9 mouse cellular contexts compared by ENCODE assay signal in the genomic region with DNA sequence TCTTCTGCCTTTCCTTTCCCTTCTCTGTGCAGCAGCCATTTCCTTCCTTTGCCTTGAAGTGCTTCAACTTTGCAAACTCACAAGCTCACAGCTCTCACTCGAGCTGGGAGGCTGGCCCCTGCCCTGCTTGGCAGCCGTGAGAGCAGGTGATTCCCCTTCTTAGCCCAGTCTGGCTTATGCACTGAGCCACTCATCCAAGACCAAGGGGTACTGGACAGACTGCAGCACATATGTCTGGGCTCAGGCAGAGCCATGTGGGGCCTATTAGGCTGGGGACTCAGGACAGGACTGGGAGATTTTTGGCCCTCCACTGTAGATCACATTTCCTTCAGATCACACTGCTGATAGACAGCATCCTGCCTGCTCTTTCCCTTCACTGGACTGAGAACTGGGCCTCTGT. TPM values are rescaled to one million over a fixed set of nuclear protein-coding genes. Genes with fewer than 3 reads are reported as not detected.
DNase-seq lines count a peak whose midpoint lies in the region; ATAC-seq lines count a peak whose summit lies in the region.
"Had no signal": no experiment of that assay in that cellular context is flagged by ENCODE, and none has a peak within 500 bp of the region (broad histone marks: within the 10 kb centered on the region; RNA-seq: fewer than 3 reads in every experiment).

No protein-coding gene starts in this region.

- 0 out of 2 replicates have a peak overlapping the region, but pooled peaks have one; percentile 16 for H3K9ac ChIP-seq in kidney, embryonic 16.5 days (replicated peaks; ENCODE audit: low read length)
- H3K9ac ChIP-seq in intestine, embryonic 15.5 days, result no peak overlapping the region

- H3K27me3 ChIP-seq in kidney, embryonic 16.5 days (ENCODE audit: insufficient read depth, low read length), result no peaks in the 10 kb centered on the region
- no peaks in the 10 kb centered on the region for H3K27me3 ChIP-seq in intestine, embryonic 15.5 days (replicated peaks)

- H3K9me3 ChIP-seq in kidney, embryonic 16.5 days (ENCODE audit: low read length), result no peaks in the 10 kb centered on the region
- H3K9me3 ChIP-seq in intestine, embryonic 15.5 days, result no peaks in the 10 kb centered on the region

- WGBS in kidney, embryonic 16.5 days, result 26% methylated on average over 2 of the region's 2 CpGs
- 61% methylated on average over 2 of the region's 2 CpGs for WGBS in intestine, embryonic 15.5 days

- peak; percentile 65; the same call in 1 of the 2 replicates for ATAC-seq in kidney, embryonic 16.5 days (ENCODE audit: low FRiP score, low TSS enrichment)
- no peak for ATAC-seq in intestine, embryonic 15.5 days
- ATAC-seq: hindbrain, postnatal 0 days had no signal

- intact Hi-C loops in left cerebral cortex, postnatal 25 days (cut with DNase I), result no loop called here

- peaks cover 16% of the 10 kb centered on the region; the same call in 1 of the 2 replicates for H3K4me1 ChIP-seq in kidney, embryonic 16.5 days (ENCODE audit: insufficient read depth, low read length)
- H3K4me1 ChIP-seq in intestine, embryonic 15.5 days (replicated peaks), result peaks cover 9% of the 10 kb centered on the region; the same call in 1 of the 2 replicates

- no peak for DNase-seq in kidney, adult 11 months
- peak; percentile 34 for DNase-seq in adipocyte (ENCODE audit: low spot score)
- DNase-seq in heart, adult 9 months (ENCODE audit: low spot score in 2 of 2), result peak; percentile 46 to 49
- peak; percentile 30 to 76 for DNase-seq in lung, postnatal 4 days
- no peak for DNase-seq in frontal cortex, postnatal 36 days (ENCODE audit: low spot score in 2 of 2)
- DNase-seq in left cerebral cortex, postnatal 25 days (ENCODE audit: low spot score in 2 of 2), result no peak

- H3K4me2 ChIP-seq in kidney, embryonic 16.5 days (replicated peaks; ENCODE audit: low read depth, low read length), result no peak overlapping the region
- no peak overlapping the region for H3K4me2 ChIP-seq in intestine, embryonic 15.5 days (replicated peaks)

- peak overlapping the region; percentile 53 for H3K27ac ChIP-seq in kidney, embryonic 16.5 days (ENCODE audit: low read length)
- H3K27ac ChIP-seq in intestine, embryonic 15.5 days, result no peak overlapping the region
- H3K27ac ChIP-seq: hindbrain, postnatal 0 days had no signal

- H3K36me3 ChIP-seq in kidney, embryonic 16.5 days (ENCODE audit: insufficient read depth, low read length), result 0 out of 2 replicates have a peak, but pooled peaks cover 5% of the 10 kb centered on the region
- H3K36me3 ChIP-seq in intestine, embryonic 15.5 days, result no peaks in the 10 kb centered on the region

- no peak overlapping the region for H3K4me3 ChIP-seq in kidney, embryonic 16.5 days (ENCODE audit: low read length)
- no peak overlapping the region for H3K4me3 ChIP-seq in intestine, embryonic 15.5 days (replicated peaks)

RNA-seq across cellular contexts. Expression of a gene that starts 10.1 kb away (rescaled TPM):
- polyA plus RNA-seq in kidney, embryonic 16.5 days (2015; fragmentation: Nextera tagmentation; extraction: Ambion mirVana), result 67.2 and 69.0 TPM in 2 replicates
- polyA plus RNA-seq in intestine, embryonic 15.5 days (2015; fragmentation: Nextera tagmentation; extraction: Ambion mirVana), result 51.4 and 53.0 TPM in 2 replicates
- total RNA-seq in left cerebral cortex, postnatal 25 days (2021), result 10 to 100 TPM; 51.0 to 51.9 TPM

Comparison
In these comparisons a context has a peak if more than half of its experiments do, and no peak if none do; other contexts are left out.
1. DNase-seq: peak in adipocyte (single experiment), heart, adult 9 months (2 of 2) and lung, postnatal 4 days (2 of 2); none in kidney, adult 11 months (single experiment), frontal cortex, postnatal 36 days (0 of 2) and left cerebral cortex, postnatal 25 days (0 of 2).